ENCODE assay signal across 12 mouse cellular contexts in genomic region chr17:85382906-85383305, GRCm38 (mm10).
"Had no signal": no experiment of that assay in that cellular context is flagged by ENCODE, and none has a peak within 500 bp of the region (broad histone marks: within the 10 kb centered on the region; RNA-seq: fewer than 3 reads in every experiment).

No protein-coding gene starts in this region.

- H3K9ac ChIP-seq: kidney, embryonic 15.5 days; limb, embryonic 12.5 days; lung, embryonic 15.5 days; midbrain, embryonic 13.5 days had no signal

- H3K36me3 ChIP-seq: kidney, embryonic 15.5 days; limb, embryonic 12.5 days; lung, embryonic 15.5 days; midbrain, embryonic 13.5 days had no signal

- H3K27ac ChIP-seq: kidney, embryonic 15.5 days; left cerebral cortex, adult 2 months; limb, embryonic 12.5 days; lung, embryonic 15.5 days; macrophage; midbrain, embryonic 13.5 days had no signal

- H3K4me1 ChIP-seq: kidney, embryonic 15.5 days; limb, embryonic 12.5 days had no signal

- H3K4me3 ChIP-seq: kidney, embryonic 15.5 days; left cerebral cortex, adult 2 months; limb, embryonic 12.5 days; lung, embryonic 15.5 days; midbrain, embryonic 13.5 days had no signal

- H3K9me3 ChIP-seq: kidney, embryonic 15.5 days; limb, embryonic 12.5 days; lung, embryonic 15.5 days; midbrain, embryonic 13.5 days had no signal

- DNase-seq: kidney, adult 2 months; kidney, postnatal 25 days; lung, postnatal 14 days; right cerebral cortex, postnatal 25 days; thymus, postnatal 36 days had no signal

- ATAC-seq: intestine, embryonic 16.5 days; midbrain, embryonic 13.5 days had no signal

- H3K4me2 ChIP-seq: kidney, embryonic 15.5 days; limb, embryonic 12.5 days; lung, embryonic 15.5 days; midbrain, embryonic 13.5 days had no signal

- H3K27me3 ChIP-seq: kidney, embryonic 15.5 days; limb, embryonic 12.5 days; lung, embryonic 15.5 days had no signal
